Mouse (Mus musculus) heart, embryonic 11.5 days (tissue): ENCODE data around the gene Ptgs1. TPM values are rescaled to one million over a fixed set of nuclear protein-coding genes. Genes with fewer than 3 reads are reported as not detected.

Experiments
- ATAC-seq: fragments of 200-750 bp; cut with Nextera tagmentation; replicated peaks from 2 replicates; pipeline ENCODE4 v1.8.0; 2017; ENCODE audit warnings: moderate library complexity; ENCODE audit not compliant: insufficient number of reproducible peaks, low FRiP score, low TSS enrichment
- H3K27ac ChIP-seq: fragments of 300-500 bp; sonication (generic); 2 replicates; pipeline ENCODE4 v1.5.1; 2014; ENCODE audit warnings: mild to moderate bottlenecking, low read depth, low read length
- H3K27me3 ChIP-seq: fragments of 300-500 bp; sonication (generic); 2 replicates; pipeline ENCODE4 v1.6.1; 2014; ENCODE audit warnings: mild to moderate bottlenecking, low read length, mixed read lengths; ENCODE audit not compliant: control insufficient read depth, insufficient read depth
- H3K36me3 ChIP-seq: fragments of 300-500 bp; sonication (generic); 2 replicates; pipeline ENCODE4 v1.6.1; 2014; ENCODE audit warnings: mild to moderate bottlenecking, low read length, moderate library complexity, mixed read lengths; ENCODE audit not compliant: control insufficient read depth, insufficient read depth
- H3K4me1 ChIP-seq: fragments of 300-500 bp; sonication (generic); 2 replicates; pipeline ENCODE4 v1.6.1; 2014; ENCODE audit warnings: low read length; ENCODE audit not compliant: control insufficient read depth, insufficient read depth
- H3K4me2 ChIP-seq: fragments of 300-500 bp; sonication (generic); 2 replicates; pipeline ENCODE4 v1.6.1; 2014; ENCODE audit warnings: mild to moderate bottlenecking, moderate library complexity
- H3K4me3 ChIP-seq: fragments of 300-500 bp; sonication (generic); 2 replicates; pipeline ENCODE4 v1.5.1; 2014; ENCODE audit warnings: low read depth, low read length
- H3K9ac ChIP-seq: fragments of 300-500 bp; sonication (generic); 2 replicates; pipeline ENCODE4 v1.6.1; 2014; ENCODE audit warnings: mild to moderate bottlenecking, low read depth, low read length, moderate library complexity
- H3K9me3 ChIP-seq: fragments of 300-500 bp; sonication (generic); replicated peaks from 2 replicates; pipeline ENCODE4 v1.6.1; 2016; ENCODE audit warnings: low read length; ENCODE audit not compliant: control insufficient read depth
- WGBS: fragments of 180-500 bp; shearing (Covaris S2); extraction: QIAGEN DNeasy Blood & Tissue Kit; methylation state at CpG from one replicate; pipeline ENCODE4 v1.1.7; 2014; ENCODE audit not compliant: insufficient replicate concordance; 5-methylcytosine and 5-hydroxymethylcytosine counted together
- polyA plus RNA-seq: library from polyadenylated mRNA; unstranded; fragments of >200 nt; fragmentation: Nextera tagmentation; extraction: Ambion mirVana; gene quantifications from 2 replicates; pipeline ENCODE4 v1.2.1, GENCODE M21; 2014

Ptgs1 gene
- polyA plus RNA-seq, 1 experiment from 2014 or later = 19.4 TPM

DNA sequence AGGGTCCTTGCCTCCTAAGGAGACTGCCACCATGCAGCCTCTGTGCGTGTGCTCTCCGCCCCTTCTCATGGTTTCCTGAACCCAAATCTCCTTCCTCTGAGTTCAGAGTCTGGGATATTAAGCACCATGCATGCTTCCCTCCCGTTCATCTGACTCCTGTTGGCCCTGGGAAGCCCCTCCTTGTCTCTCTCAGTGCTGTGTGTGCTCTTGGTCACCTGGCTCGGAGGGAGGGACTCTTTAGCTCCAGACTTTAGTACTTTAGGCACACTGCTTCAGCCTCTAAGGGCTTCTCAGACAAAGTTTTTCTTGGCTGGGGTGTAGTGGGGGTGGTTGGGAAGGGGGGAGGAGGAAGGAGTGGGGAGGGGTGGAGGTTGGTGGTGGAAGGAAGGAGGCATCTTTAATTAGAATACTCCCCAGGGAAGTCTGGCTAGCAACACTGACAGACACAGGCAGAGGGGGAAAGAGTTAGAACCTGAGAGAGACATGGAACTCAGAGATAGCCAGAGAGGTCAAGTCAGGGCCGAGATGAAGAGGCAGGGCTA is 12.5 kb upstream of the Ptgs1 start:
- no peak for ATAC-seq
- H3K4me3 ChIP-seq = no peak overlapping the region
- no peak overlapping the region for H3K9ac ChIP-seq
- no peaks in the 10 kb centered on the region for H3K27me3 ChIP-seq
- WGBS = 38% methylated on average over 5 of the region's 5 CpGs
- H3K4me1 ChIP-seq = peaks cover 31% of the 10 kb centered on the region
- H3K9me3 ChIP-seq = no peaks in the 10 kb centered on the region
- H3K4me2 ChIP-seq = peak overlapping the region; percentile 23
- peak overlapping the region; percentile 17; the same call in 1 of the 2 replicates for H3K27ac ChIP-seq
- no peaks in the 10 kb centered on the region for H3K36me3 ChIP-seq

DNA sequence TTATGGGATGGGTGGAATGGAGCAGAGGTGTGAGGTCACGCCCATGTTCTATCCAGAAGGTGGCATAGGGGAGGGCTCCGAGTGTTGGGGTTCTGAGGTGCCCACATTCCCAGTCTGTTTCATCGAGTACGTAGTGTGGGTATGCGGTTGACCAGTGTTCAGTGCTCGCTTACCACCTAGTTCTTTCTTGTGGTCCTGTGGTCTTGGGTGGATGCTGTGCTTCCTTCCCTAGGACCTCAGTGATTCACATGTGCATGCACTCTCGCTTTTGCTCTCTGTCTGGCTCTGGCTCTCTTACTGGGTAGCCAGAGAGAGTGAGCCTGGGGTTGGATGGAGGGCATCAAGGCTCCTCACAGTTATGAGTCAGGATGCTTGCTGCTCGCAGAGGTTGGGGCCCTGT is 10.1 kb upstream of the Ptgs1 start:
- no peaks in the 10 kb centered on the region for H3K27me3 ChIP-seq
- H3K36me3 ChIP-seq = no peaks in the 10 kb centered on the region
- H3K4me3 ChIP-seq = no peak overlapping the region
- 83% methylated on average over 8 of the region's 8 CpGs for WGBS
- H3K9ac ChIP-seq = no peak overlapping the region
- H3K27ac ChIP-seq = no peak overlapping the region
- peaks cover 25% of the 10 kb centered on the region for H3K4me1 ChIP-seq
- H3K9me3 ChIP-seq = no peaks in the 10 kb centered on the region
- H3K4me2 ChIP-seq = no peak overlapping the region
- no peak for ATAC-seq

DNA sequence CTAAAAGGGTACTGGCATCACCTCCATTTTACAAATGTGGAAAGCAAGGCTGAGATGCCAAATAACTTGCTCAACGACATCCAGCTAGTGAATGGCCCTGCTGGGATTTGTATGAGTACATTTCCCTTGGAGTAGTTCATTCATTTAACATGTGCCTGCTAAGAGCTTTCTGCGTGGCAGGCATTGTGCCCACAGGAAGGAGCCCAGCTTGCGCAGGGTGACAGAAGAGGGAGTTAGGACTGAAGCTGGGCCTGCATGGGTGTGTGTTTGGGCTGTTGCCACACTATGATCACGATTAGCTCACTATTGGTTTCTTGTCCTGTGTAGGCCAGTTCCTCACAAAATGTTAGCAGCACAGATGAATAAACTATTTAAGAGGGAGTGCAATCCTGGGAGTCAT is 9.3 kb upstream of the Ptgs1 start:
- no peak overlapping the region for H3K4me2 ChIP-seq
- H3K36me3 ChIP-seq = no peaks in the 10 kb centered on the region
- H3K27me3 ChIP-seq = no peaks in the 10 kb centered on the region
- no peak overlapping the region for H3K27ac ChIP-seq
- peaks cover 25% of the 10 kb centered on the region for H3K4me1 ChIP-seq
- no peak overlapping the region for H3K4me3 ChIP-seq
- WGBS = 79% methylated on average over 4 of the region's 4 CpGs
- ATAC-seq = no peak
- no peak overlapping the region for H3K9ac ChIP-seq
- no peaks in the 10 kb centered on the region for H3K9me3 ChIP-seq

DNA sequence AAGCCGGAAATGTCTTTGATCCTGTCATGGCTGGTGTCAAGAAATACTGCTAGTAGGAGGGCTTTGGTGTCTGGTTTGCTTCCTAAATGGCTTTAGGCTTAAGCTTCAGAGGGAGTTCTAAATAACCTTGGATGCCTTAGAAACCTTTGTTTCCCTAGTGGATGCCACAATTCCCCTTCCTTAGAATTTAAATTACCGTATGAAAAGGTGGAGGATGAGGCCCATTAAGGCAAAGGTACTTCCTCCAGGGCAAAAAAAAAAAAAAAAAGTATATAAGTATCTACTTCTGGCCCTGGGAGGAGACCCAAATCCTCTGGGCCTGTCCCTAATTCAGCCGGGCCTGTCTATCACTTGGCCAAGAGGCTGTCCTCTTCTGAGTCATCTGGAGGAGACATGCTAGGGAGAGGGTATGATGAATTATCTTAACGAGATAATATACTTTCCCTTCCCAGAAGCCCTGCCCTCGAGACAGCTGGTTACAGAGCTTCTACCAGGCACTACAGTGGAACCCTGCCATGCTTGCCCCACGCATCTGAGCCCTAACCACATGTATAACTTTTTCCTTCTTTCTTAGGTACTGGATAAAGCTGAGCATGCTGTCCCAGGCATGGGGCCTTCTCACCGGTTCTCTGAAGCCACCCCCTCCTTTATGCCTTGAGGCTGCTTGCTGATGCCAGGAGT is 7.9 kb upstream of the Ptgs1 start:
- no peaks in the 10 kb centered on the region for H3K9me3 ChIP-seq
- H3K4me2 ChIP-seq = no peak overlapping the region
- ATAC-seq = no peak
- no peak overlapping the region for H3K27ac ChIP-seq
- H3K9ac ChIP-seq = no peak overlapping the region
- H3K27me3 ChIP-seq = no peaks in the 10 kb centered on the region
- peaks cover 12% of the 10 kb centered on the region for H3K4me1 ChIP-seq
- no peak overlapping the region for H3K4me3 ChIP-seq
- H3K36me3 ChIP-seq = no peaks in the 10 kb centered on the region
- WGBS = 58% methylated on average over 7 of the region's 7 CpGs

DNA sequence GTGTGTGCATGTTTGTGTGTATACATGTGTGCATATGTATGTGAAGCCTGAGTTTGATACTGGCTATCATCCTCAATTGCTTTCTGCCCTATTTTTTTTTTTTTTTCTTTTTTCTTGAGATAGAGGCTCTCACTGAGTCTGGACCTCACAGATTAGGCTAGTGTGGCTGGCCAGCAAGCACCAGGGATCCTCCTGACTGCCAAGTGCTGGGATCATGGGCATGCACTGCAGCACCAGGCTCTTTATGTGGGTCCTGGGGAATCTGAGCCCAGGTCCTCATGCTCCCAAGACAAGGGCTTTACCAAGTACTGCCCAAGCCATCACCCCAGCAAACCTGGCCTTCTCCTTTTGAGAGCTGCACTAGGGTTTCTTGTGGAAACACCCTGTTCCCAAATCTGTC is 6.8 kb upstream of the Ptgs1 start:
- Histone ChIP-seq H3K36me3 (no peaks in the 10 kb centered on the region), H3K4me2 (no peak overlapping the region), H3K27ac (no peak overlapping the region), H3K4me3 (no peak overlapping the region), H3K9me3 (no peaks in the 10 kb centered on the region), H3K4me1 (peaks cover 3% of the 10 kb centered on the region; the same call in 1 of the 2 replicates), H3K27me3 (no peaks in the 10 kb centered on the region), H3K9ac (no peak overlapping the region)
- ATAC-seq = no peak

DNA sequence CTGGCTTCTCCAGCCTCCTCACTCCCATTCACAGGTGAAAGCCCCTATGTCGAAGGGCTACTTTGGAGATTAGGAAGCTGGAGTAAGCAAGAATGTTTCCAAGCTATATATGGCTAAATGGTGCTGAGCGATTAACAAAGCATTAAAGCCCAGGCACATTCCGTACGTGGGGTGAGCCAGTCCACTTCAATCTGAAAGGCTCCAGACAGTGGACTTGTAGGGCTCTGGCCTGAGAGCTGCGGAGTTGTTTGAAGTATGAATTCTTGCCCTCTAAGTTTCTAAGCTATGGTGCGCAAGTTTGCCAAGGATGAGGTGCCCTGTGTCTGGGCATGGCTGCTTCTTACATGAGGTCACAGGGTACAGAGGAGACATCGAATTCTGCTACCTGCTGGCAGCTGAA is 6.1 kb upstream of the Ptgs1 start:
- Histone ChIP-seq H3K9me3 (no peaks in the 10 kb centered on the region), H3K27me3 (peaks cover under 1% of the 10 kb centered on the region; the same call in 1 of the 2 replicates), H3K4me3 (no peak overlapping the region), H3K4me1 (peaks cover 3% of the 10 kb centered on the region; the same call in 1 of the 2 replicates), H3K4me2 (no peak overlapping the region), H3K9ac (no peak overlapping the region), H3K27ac (no peak overlapping the region), H3K36me3 (no peaks in the 10 kb centered on the region)
- WGBS = 72% methylated on average over 7 of the region's 7 CpGs
- ATAC-seq = no peak

- no peaks in the 10 kb centered on the region for H3K36me3 ChIP-seq
- H3K4me3 ChIP-seq = no peak overlapping the region
- H3K9ac ChIP-seq = no peak overlapping the region
- WGBS = 21% methylated on average over 2 of the region's 2 CpGs
- no peak overlapping the region for H3K27ac ChIP-seq
- H3K4me1 ChIP-seq = peaks cover 3% of the 10 kb centered on the region; the same call in 1 of the 2 replicates
- no peak for ATAC-seq
- no peaks in the 10 kb centered on the region for H3K9me3 ChIP-seq
- H3K27me3 ChIP-seq = peaks cover 3% of the 10 kb centered on the region; the same call in 1 of the 2 replicates
- no peak overlapping the region for H3K4me2 ChIP-seq
Measured at GRCm38 (mm10) chr2:36224599-36224998, 5.6 kb upstream of the Ptgs1 start.

DNA sequence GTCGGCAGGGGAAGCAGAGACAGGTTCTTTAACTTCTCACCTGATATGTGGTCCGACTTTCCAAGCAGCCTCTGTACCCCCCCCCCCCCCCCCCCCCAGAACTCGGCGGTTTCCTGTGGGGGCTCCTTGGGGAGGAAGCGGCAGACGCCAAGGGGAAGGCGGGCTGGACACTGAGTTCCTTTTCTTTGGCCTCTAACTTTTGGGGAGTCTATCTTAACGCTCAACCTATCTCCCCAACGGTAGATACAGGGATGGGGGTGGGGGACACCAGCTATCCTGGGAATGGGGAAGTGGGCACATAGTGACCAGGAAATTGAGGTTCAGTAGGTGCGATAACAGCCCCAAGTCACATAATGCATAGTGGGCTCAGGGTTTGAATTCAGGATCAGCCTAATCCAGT is 741 bp downstream of the Ptgs1 start:
- WGBS = 26% methylated on average over 6 of the region's 10 CpGs
- ATAC-seq = no peak
- H3K4me1 ChIP-seq = peaks cover 23% of the 10 kb centered on the region
- H3K27ac ChIP-seq = peak overlapping the region; percentile 29; the same call in 1 of the 2 replicates
- H3K9ac ChIP-seq = peak overlapping the region; percentile 72
- H3K4me3 ChIP-seq = peak overlapping the region; percentile 58
- no peaks in the 10 kb centered on the region for H3K36me3 ChIP-seq
- H3K27me3 ChIP-seq = peaks cover 3% of the 10 kb centered on the region; the same call in 1 of the 2 replicates
- H3K9me3 ChIP-seq = no peaks in the 10 kb centered on the region
- H3K4me2 ChIP-seq = peak overlapping the region; percentile 88
